Mouse (Mus musculus) stomach, postnatal 0 days (tissue): ENCODE measurements around the gene Anxa4. TPM values are rescaled to one million over a fixed set of nuclear protein-coding genes. Genes with fewer than 3 reads are reported as not detected.
A peak's percentile ranks its signal among the peaks of the same experiment; 100 is the strongest.

Source experiments
- ATAC-seq: fragments of 200-750 bp; cut with Nextera tagmentation; 2 replicates; pipeline ENCODE4 v1.8.0; 2017; ENCODE audit not compliant: low FRiP score, low TSS enrichment
- DNase-seq: peaks from one replicate; pipeline ENCODE4 v3.0.0-alpha.2; 2016; ENCODE audit warnings: low spot score
- H3K27ac ChIP-seq: fragments of 300-500 bp; sonication (generic); replicated peaks from 2 replicates; pipeline ENCODE4 v1.5.1; 2014; ENCODE audit warnings: mild to moderate bottlenecking, control low read depth
- H3K27me3 ChIP-seq: fragments of 300-500 bp; sonication (generic); 2 replicates; pipeline ENCODE4 v1.6.1; 2014; ENCODE audit warnings: low read length; ENCODE audit not compliant: control insufficient read depth, insufficient read depth
- H3K36me3 ChIP-seq: fragments of 300-500 bp; sonication (generic); 2 replicates; pipeline ENCODE4 v1.6.1; 2014; ENCODE audit warnings: low read length, mixed read lengths; ENCODE audit not compliant: control insufficient read depth, insufficient read depth
- H3K4me1 ChIP-seq: fragments of 300-500 bp; sonication (generic); replicated peaks from 2 replicates; pipeline ENCODE4 v1.6.1; 2014; ENCODE audit warnings: antibody characterized with exemption; ENCODE audit not compliant: control insufficient read depth, insufficient read depth
- H3K4me2 ChIP-seq: fragments of 300-500 bp; sonication (generic); replicated peaks from 2 replicates; pipeline ENCODE4 v1.6.1; 2014; ENCODE audit warnings: low read depth, mild to moderate bottlenecking, control low read depth, moderate library complexity
- H3K4me3 ChIP-seq: fragments of 300-500 bp; sonication (generic); 2 replicates; pipeline ENCODE4 v1.5.1; 2014; ENCODE audit warnings: low read depth, low read length, control low read depth
- H3K9ac ChIP-seq: fragments of 300-500 bp; sonication (generic); 2 replicates; pipeline ENCODE4 v1.6.1; 2014; ENCODE audit warnings: mild to moderate bottlenecking, low read length, control low read depth, mixed read lengths
- H3K9me3 ChIP-seq: fragments of 300-500 bp; sonication (generic); 2 replicates; pipeline ENCODE4 v1.6.1; 2016; ENCODE audit warnings: low read length; ENCODE audit not compliant: control insufficient read depth
- CTCF ChIP-seq: IDR thresholded peaks from 2 replicates; pipeline ENCODE4 v1.5.1; 2016; ENCODE audit warnings: antibody characterized with exemption, low read depth, mild to moderate bottlenecking, moderate library complexity
- EP300 ChIP-seq: optimal IDR thresholded peaks from 2 replicates; pipeline ENCODE3; 2016; ENCODE audit warnings: antibody characterized with exemption
- WGBS: fragments of 180-500 bp; shearing (Covaris S2); extraction: QIAGEN DNeasy Blood & Tissue Kit; methylation state at CpG from one replicate; pipeline ENCODE4 v1.1.7; 2014; 5-methylcytosine and 5-hydroxymethylcytosine counted together
- polyA plus RNA-seq: library from polyadenylated mRNA; unstranded; fragments of >200 nt; fragmentation: Nextera tagmentation; extraction: Ambion mirVana; gene quantifications from 2 replicates; pipeline ENCODE4 v1.2.1, GENCODE M21; 2015

The Anxa4 gene
- polyA plus RNA-seq, 1 experiment from 2014 or later: 114 TPM

DNA sequence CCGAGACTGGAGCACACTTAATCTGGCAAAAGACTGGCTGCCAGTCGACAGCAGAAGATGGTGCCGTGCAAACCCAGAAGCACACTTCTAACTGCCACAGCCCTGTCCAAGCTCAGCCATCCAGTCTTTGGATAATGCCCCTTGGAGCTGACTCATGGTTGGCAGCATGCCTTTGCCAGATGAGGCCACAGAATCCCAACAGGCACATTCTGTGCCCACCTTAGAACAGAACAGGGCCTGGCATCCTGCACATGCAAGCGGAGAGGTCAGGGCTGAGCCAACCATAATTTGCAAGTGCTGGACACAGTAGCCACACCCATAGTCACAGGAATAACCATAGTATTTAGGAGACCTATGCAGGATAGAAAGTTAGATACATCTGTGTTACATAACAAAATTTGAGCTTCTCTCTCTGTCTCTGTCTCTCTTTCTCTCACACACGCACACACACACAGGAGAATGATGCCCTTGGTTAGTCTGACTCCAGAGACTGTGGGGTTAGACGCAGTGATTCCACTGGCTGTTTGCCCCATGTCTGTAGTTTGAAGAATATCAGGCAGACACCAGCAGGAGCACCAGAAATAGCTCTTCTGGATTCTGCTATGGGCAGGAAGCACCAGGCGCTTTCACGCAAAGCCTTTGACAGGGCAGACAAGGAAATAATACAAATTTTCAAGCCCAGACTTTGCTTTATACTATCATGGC, 17.2 kb downstream of the Anxa4 start:
- H3K27ac ChIP-seq: no peak overlapping the region; the same call in 1 of the 2 replicates
- 77% methylated on average over 8 of the region's 8 CpGs for WGBS
- no peak overlapping the region for H3K9ac ChIP-seq
- no peaks in the 10 kb centered on the region for H3K9me3 ChIP-seq
- DNase-seq: no peak
- peaks cover 3% of the 10 kb centered on the region; the same call in 1 of the 2 replicates for H3K4me1 ChIP-seq
- H3K4me3 ChIP-seq: no peak overlapping the region
- H3K4me2 ChIP-seq: no peak overlapping the region
- H3K27me3 ChIP-seq: no peaks in the 10 kb centered on the region
- peaks cover 2% of the 10 kb centered on the region; the same call in 1 of the 2 replicates for H3K36me3 ChIP-seq
- no peak for ATAC-seq
- TF ChIP-seq CTCF: no peak
- no peak for TF ChIP-seq EP300

DNA sequence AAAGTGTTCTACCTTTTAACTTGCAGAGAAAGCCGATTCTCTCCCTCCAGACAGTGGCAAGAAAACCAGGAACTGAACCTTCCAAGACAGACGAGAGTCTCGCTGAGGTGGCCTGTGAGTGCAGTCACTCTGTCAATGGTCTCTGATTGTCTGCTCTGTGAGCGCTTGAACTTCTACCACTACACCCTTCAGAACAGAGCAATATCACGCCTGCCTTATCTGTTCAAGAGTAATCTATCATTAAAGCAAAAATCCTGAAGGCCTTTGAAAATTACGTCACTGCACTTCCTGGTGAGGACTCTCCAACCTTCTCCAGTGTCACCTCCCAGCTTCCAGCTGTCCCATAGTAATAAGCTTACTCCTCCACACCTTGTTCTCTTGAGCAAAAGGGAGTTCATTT, 18.4 kb downstream of the Anxa4 start:
- DNase-seq: no peak
- Histone ChIP-seq H3K9me3 (no peaks in the 10 kb centered on the region), H3K36me3 (peaks cover 2% of the 10 kb centered on the region; the same call in 1 of the 2 replicates), H3K4me2 (no peak overlapping the region), H3K27me3 (no peaks in the 10 kb centered on the region), H3K4me3 (no peak overlapping the region), H3K4me1 (peaks cover 3% of the 10 kb centered on the region; the same call in 1 of the 2 replicates), H3K9ac (no peak overlapping the region), H3K27ac (no peak overlapping the region)
- WGBS: 68% methylated on average over 6 of the region's 6 CpGs
- TF ChIP-seq CTCF: no peak
- TF ChIP-seq EP300: no peak
- peak; percentile 21 for ATAC-seq

DNA sequence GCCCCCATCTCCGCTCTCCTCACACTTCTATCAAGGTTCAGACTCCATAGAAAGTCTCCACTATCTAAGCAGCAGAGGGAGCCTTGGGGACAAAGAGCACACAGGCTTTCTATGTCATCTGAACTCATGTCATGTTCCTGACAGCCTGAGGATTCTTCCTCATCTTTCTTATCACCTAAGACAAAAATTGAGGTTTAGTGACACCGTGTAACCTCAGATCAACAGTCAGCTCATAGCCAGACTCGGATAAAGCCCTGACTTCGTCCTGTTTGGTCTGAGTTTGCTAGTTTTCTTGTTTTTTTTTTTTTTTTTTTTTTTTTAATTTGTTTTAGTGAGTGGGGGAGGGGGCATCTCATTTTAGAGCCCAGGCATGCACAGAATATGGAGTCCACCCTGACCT, 19.6 kb downstream of the Anxa4 start:
- Histone ChIP-seq H3K9ac (no peak overlapping the region), H3K36me3 (peaks cover 2% of the 10 kb centered on the region; the same call in 1 of the 2 replicates), H3K4me3 (no peak overlapping the region), H3K9me3 (no peaks in the 10 kb centered on the region), H3K4me1 (peaks cover 3% of the 10 kb centered on the region; the same call in 1 of the 2 replicates), H3K4me2 (no peak overlapping the region), H3K27ac (no peak overlapping the region), H3K27me3 (no peaks in the 10 kb centered on the region)
- TF ChIP-seq CTCF (no peak), EP300 (no peak)
- DNase-seq: no peak
- ATAC-seq: no peak
- WGBS: 81% methylated on average over 4 of the region's 4 CpGs

DNA sequence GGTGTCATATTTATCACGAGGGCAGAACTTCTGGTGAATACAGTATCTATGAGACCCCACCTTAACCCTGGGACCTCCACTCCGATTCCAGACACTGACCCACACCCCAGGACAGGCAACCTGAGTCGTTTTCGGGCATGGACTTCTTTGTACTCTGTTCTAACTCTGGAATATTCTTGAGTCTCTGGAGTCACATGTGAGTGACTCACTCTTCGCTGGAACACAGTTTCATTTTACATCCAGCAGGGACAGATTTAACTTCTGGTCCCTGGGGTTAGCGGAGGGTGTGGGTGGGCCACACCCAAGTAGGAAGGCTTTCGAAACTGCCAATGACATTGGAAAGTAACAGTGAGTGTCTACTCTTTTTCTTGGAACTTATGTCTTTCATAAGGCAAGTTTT, 20.8 kb downstream of the Anxa4 start:
- Histone ChIP-seq H3K36me3 (peaks cover 2% of the 10 kb centered on the region; the same call in 1 of the 2 replicates), H3K27me3 (no peaks in the 10 kb centered on the region), H3K9ac (no peak overlapping the region), H3K9me3 (no peaks in the 10 kb centered on the region), H3K4me1 (peaks cover 3% of the 10 kb centered on the region; the same call in 1 of the 2 replicates), H3K27ac (peak overlapping the region; percentile 71), H3K4me3 (no peak overlapping the region), H3K4me2 (no peak overlapping the region)
- 53% methylated on average over 7 of the region's 7 CpGs for WGBS
- TF ChIP-seq EP300: no peak
- no peak for TF ChIP-seq CTCF
- DNase-seq: peak; percentile 44
- ATAC-seq: peak; percentile 76

DNA sequence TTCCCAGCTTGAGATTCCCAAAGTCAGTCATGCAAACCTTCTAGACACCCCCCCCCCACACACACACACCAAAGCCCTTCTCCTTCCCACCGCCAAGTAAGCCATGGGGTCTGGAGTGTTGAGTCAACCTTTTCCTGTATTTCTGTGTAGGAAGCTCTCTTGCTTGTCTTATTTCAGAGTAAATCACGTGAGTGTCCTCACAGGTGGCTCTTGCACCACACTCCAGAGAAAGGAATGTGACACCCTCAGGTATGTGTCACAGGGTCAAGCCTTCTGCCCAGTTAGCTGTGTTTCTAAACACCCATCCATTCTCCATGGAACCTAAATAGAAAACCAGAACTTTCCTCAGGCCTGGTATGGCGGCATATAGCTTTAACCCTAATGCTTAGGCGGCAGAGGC, 24.4 kb downstream of the Anxa4 start:
- no peak for DNase-seq

DNA sequence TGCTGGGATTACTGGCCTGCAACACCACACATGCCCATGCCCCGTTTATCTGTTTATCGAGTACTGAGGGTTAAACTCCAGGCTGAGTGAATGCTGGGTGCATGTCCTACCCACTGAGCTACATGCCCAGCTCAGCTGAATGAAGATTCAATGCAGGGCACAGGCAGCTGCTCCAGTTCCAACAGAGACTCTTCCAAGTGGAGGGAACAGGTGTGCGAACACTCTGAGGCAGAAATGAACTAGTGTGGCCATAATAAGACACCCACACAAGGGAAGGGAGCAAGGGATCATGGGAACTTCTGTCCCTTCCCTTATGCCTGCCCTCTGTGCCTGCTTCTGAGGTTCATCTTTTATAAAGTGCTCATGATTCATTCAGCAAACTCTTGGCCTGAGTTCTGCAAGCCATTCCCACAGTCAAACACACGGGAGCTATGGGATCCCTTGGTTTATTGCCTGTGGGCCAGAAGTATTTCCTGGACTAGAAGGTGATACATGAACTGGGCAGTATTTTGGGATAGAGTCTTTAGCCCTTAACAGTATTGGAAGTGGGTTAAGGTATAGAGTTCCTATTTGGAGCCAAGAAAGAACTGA, 25.1 kb downstream of the Anxa4 start:
- WGBS: 72% methylated on average over 4 of the region's 4 CpGs
- Histone ChIP-seq H3K36me3 (peaks cover 2% of the 10 kb centered on the region; the same call in 1 of the 2 replicates), H3K4me2 (no peak overlapping the region), H3K4me3 (no peak overlapping the region), H3K9ac (no peak overlapping the region), H3K4me1 (no peaks in the 10 kb centered on the region), H3K27ac (peak overlapping the region; percentile 18; the same call in 1 of the 2 replicates), H3K9me3 (no peaks in the 10 kb centered on the region), H3K27me3 (no peaks in the 10 kb centered on the region)
- DNase-seq (no peak), ATAC-seq (no peak)
- TF ChIP-seq EP300 (no peak), CTCF (no peak)

More for the DNA sequence above, 24.4 kb downstream of the Anxa4 start:
- Histone ChIP-seq H3K4me3 (no peak overlapping the region), H3K27me3 (no peaks in the 10 kb centered on the region), H3K27ac (0 out of 2 replicates have a peak overlapping the region, but pooled peaks have one; percentile 18), H3K9ac (no peak overlapping the region), H3K4me1 (no peaks in the 10 kb centered on the region), H3K9me3 (no peaks in the 10 kb centered on the region), H3K4me2 (no peak overlapping the region), H3K36me3 (peaks cover 2% of the 10 kb centered on the region; the same call in 1 of the 2 replicates)
- 89% methylated on average over 4 of the region's 4 CpGs for WGBS
- no peak for ATAC-seq
- TF ChIP-seq EP300 (no peak), CTCF (no peak)
